Mouse (Mus musculus) erythroblast, embryonic 14.5 days (primary cell): ENCODE data around the gene Exph5. TPM values are rescaled to one million over a fixed set of nuclear protein-coding genes. Genes with fewer than 3 reads are reported as not detected.

Experiments
- H3K27me3 ChIP-seq: 2 replicates; pipeline ENCODE4 v1.6.1; 2012; ENCODE audit warnings: inconsistent platforms; ENCODE audit not compliant: control insufficient read depth
- H3K36me3 ChIP-seq: 2 replicates; pipeline ENCODE4 v1.6.1; 2012; ENCODE audit warnings: mild to moderate bottlenecking, inconsistent platforms; ENCODE audit not compliant: control insufficient read depth
- H3K4me1 ChIP-seq: 2 replicates; pipeline ENCODE4 v1.6.1; 2012; ENCODE audit warnings: inconsistent platforms; ENCODE audit not compliant: control insufficient read depth
- H3K4me3 ChIP-seq: replicated peaks from 2 replicates; pipeline ENCODE3; 2012; ENCODE audit warnings: moderate library complexity, mild to moderate bottlenecking, inconsistent platforms
- H3K9me3 ChIP-seq: 2 replicates; pipeline ENCODE4 v1.6.1; 2012; ENCODE audit warnings: low read length, inconsistent platforms, mixed read lengths; ENCODE audit not compliant: control insufficient read depth
- GATA1 ChIP-seq: IDR thresholded peaks from 2 replicates; pipeline ENCODE4 v1.6.1; 2012; ENCODE audit warnings: low read length, inconsistent platforms, mixed read lengths
- TAL1 ChIP-seq: IDR thresholded peaks from 3 replicates; pipeline ENCODE4 v1.6.1; 2012; ENCODE audit warnings: low read length, inconsistent platforms, mixed read lengths
- polyA plus RNA-seq: library from polyadenylated mRNA; stranded (reverse); fragments of >175 nt; gene quantifications from 2 replicates; pipeline ENCODE4 v1.2.3, GENCODE M21; 2012

Gene Exph5
- polyA plus RNA-seq, 1 experiment: not detected

- H3K9me3 ChIP-seq: no peaks in the 10 kb centered on the region; the same call in 1 of the 2 replicates
- no peaks in the 10 kb centered on the region for H3K36me3 ChIP-seq
- H3K4me3 ChIP-seq: peak overlapping the region; percentile 22
- H3K4me1 ChIP-seq: peaks cover 25% of the 10 kb centered on the region
- no peaks in the 10 kb centered on the region for H3K27me3 ChIP-seq
- TF ChIP-seq GATA1 (no peak), TAL1 (no peak)
Observed at GRCm38 (mm10) chr9:53404753-53405722, 103.6 kb downstream of the Exph5 start.

GRCm38 (mm10) chr9:53408548-53408947 lies 107.1 kb downstream of the Exph5 start:
- H3K4me1 ChIP-seq: peaks cover 37% of the 10 kb centered on the region
- no peak for TF ChIP-seq GATA1
- TF ChIP-seq TAL1: no peak

GRCm38 (mm10) chr9:53408953-53409361 lies 107.5 kb downstream of the Exph5 start:
- H3K4me3 ChIP-seq: no peak overlapping the region
- peaks cover 37% of the 10 kb centered on the region for H3K4me1 ChIP-seq
- TF ChIP-seq GATA1: no peak
- TF ChIP-seq TAL1: no peak
- no peaks in the 10 kb centered on the region for H3K27me3 ChIP-seq
- H3K9me3 ChIP-seq: no peaks in the 10 kb centered on the region; the same call in 1 of the 2 replicates
- no peaks in the 10 kb centered on the region for H3K36me3 ChIP-seq

More at GRCm38 (mm10) chr9:53408548-53408947, 107.1 kb downstream of the Exph5 start:
- no peaks in the 10 kb centered on the region; the same call in 1 of the 2 replicates for H3K9me3 ChIP-seq
- H3K4me3 ChIP-seq: no peak overlapping the region
- H3K27me3 ChIP-seq: no peaks in the 10 kb centered on the region
- no peaks in the 10 kb centered on the region for H3K36me3 ChIP-seq

DNA sequence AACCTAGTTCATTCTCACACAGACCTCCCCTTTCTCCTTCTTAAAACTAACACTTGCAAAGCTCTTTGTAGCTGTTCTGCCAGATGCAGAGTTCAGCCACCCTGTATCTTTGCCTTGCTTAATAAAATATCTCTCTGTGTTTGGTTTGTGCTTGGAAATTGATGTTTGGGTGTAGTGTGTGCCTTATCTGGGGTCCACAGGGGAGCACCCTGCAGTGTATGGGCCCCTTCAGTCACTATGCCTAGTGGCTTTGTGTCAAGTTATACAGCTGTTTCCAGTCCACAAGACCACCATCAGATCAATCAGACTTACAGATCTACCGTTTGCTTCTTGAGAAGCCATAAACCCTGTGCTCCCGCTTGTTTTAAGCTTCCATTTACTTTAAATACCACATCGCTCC lies 108.0 kb downstream of the Exph5 start:
- Histone ChIP-seq H3K4me1 (peaks cover 37% of the 10 kb centered on the region), H3K4me3 (no peak overlapping the region), H3K27me3 (no peaks in the 10 kb centered on the region), H3K9me3 (no peaks in the 10 kb centered on the region; the same call in 1 of the 2 replicates), H3K36me3 (no peaks in the 10 kb centered on the region)
- no peak for TF ChIP-seq TAL1
- TF ChIP-seq GATA1: no peak

DNA sequence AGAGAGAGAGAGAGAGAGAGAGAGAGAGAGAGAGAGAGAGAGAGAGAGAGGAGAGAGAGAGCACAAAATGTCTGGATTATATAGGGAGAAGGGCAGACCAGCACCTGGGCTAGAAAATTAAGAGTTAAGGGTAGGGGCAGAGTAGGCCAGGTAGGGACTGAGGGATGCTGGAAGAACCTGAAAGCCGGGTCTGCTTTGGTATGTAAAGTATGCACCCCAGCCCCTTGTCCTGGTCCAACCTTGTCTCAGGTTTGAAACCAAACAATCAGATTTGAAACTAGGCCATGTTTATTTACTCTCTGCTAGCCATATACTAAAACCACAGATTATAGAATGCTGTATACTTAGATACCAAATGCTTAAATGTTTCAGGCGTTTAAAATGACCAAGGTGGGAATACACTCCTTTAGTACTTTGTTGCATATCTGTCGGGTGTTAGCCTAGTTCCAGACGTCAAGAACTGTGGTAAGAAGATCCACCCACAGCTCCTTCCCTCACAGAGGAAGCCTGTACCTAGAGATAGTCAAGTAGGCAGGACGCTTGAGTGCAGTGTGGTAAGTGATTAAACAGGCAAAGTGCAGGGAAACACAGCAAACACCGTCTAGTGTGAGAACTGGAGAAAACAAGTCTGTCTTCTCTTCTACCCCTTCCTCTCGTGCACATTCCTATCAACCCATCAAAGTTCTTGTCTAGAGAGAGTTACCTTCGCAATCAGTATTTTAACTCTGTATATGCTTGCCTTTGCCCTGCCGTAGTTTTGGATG lies 120.8 kb downstream of the Exph5 start:
- no peaks in the 10 kb centered on the region for H3K9me3 ChIP-seq
- peaks cover 40% of the 10 kb centered on the region for H3K4me1 ChIP-seq
- H3K27me3 ChIP-seq: no peaks in the 10 kb centered on the region
- TF ChIP-seq TAL1 (peak; percentile 61), GATA1 (no peak)
- peak overlapping the region; percentile 50 for H3K4me3 ChIP-seq
- H3K36me3 ChIP-seq: no peaks in the 10 kb centered on the region

DNA sequence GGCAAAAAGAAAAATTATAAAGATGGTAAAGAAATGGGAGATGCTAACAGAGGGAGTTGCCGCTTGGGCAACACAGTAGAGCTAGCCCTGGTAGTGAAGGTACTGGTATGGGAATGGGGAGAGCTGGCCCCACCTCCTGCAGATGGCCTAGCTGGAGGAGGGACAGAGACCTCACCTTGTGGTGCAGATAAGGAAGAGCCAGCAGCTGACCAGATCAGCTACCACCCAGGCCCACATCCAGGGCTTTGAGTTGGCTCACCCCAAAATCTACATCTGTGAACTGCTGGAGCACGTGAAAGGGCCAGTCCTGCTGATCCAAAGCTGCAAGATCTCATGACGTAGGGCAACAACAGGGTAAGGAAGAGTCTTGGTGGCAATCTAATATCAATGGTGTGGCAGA lies 125.3 kb downstream of the Exph5 start:
- Histone ChIP-seq H3K4me1 (peaks cover 34% of the 10 kb centered on the region), H3K27me3 (no peaks in the 10 kb centered on the region), H3K9me3 (no peaks in the 10 kb centered on the region), H3K36me3 (no peaks in the 10 kb centered on the region), H3K4me3 (no peak overlapping the region)
- TF ChIP-seq GATA1 (no peak), TAL1 (no peak)

Other genes with a start within 250 kb of the Exph5 start
- 0.11 and 0.20 TPM in 2 replicates for gene Ddx10, start 53.6 kb upstream of the Exph5 start, polyA plus RNA-seq
- not detected in 2 replicates for gene Kdelc2, start 82.4 kb downstream of the Exph5 start, polyA plus RNA-seq
- 0.06 and 0.09 TPM in 2 replicates for gene 4930550C14Rik, start 100.7 kb downstream of the Exph5 start, polyA plus RNA-seq
- 0.02 and 0.06 TPM in 2 replicates for gene Atm, start 235.1 kb downstream of the Exph5 start, polyA plus RNA-seq
- 0.09 TPM in 2 replicates for gene Npat, start 235.4 kb downstream of the Exph5 start, polyA plus RNA-seq